Mouse (Mus musculus) cortical plate, adult 2 months (tissue): ENCODE data around the gene Eif4h.

Experiments
- CTCF ChIP-seq: fragments of 200-500 bp; IDR thresholded peaks from 2 replicates; pipeline ENCODE4 v1.5.1; 2011; ENCODE audit warnings: mild to moderate bottlenecking, control low read depth, low read length; ENCODE audit not compliant: insufficient read depth; ENCODE audit errors: extremely low read depth
- POLR2A ChIP-seq: fragments of 200-500 bp; IDR thresholded peaks from 2 replicates; pipeline ENCODE4 v1.6.1; 2011; ENCODE audit warnings: mild to moderate bottlenecking, low read length, control low read depth; ENCODE audit not compliant: insufficient read depth; ENCODE audit errors: extremely low read depth

DNA sequence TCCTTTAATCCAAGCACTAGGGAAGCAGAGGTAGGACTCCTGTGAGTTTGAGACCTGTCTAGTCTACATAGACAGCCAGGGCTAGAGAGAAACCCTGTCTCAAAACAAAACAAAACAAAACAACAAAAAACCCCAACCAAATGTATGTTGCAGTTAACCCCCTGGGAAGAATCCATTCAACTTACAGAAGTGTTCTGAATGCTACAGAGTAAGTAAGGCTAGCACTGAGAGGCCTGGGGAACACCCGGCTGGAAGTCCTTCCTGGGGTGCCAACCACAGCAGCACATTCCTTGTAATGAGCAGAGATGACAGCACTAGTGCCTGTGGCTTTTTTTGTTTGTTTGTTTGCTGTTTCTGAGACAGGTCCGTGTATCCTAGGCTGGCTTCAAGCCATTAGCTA lies 6.4 kb downstream of the Eif4h start:
- TF ChIP-seq CTCF (no peak), POLR2A (no peak)
